8 mouse cellular contexts compared by ENCODE assay signal in the genomic region with DNA sequence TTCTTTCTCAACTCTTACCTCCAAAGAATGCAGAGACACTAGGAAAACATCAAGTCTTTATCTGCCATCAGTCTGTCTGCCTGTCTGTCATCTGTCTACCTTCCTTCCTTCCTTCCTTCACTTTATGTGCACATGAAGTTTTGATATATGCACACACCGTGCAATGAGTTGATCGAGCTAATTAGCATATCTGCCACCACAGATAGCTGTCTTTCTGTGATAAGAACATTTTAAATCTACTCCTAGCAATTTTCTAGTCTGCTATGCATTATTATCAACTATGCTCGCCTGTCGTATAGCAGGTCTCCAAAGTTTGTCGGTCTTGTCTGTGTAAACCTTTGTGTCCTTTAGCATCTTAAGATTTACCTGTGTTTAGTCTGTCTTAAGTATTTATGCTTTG. TPM values are rescaled to one million over a fixed set of nuclear protein-coding genes. Genes with fewer than 3 reads are reported as not detected.
"Had no signal": no experiment of that assay in that cellular context is flagged by ENCODE, and none has a peak within 500 bp of the region (broad histone marks: within the 10 kb centered on the region; RNA-seq: fewer than 3 reads in every experiment).

No protein-coding gene starts in this region.

RNA-seq across cellular contexts. Expression of a gene that starts 42.1 kb away (rescaled TPM):
- total RNA-seq: heart, postnatal 36 days; hematopoietic stem cell, adult 5-6 weeks; hindbrain, postnatal 0 days had no signal
- polyA plus RNA-seq: heart, embryonic 10.5 days; heart, embryonic 12.5 days; heart, embryonic 13.5 days; heart, embryonic 14.5 days; hindbrain, embryonic 11.5 days had no signal
